Mouse (Mus musculus) G1E (cell line): Measurements from ENCODE around the gene Iqcn.

Experiments used
- CTCF ChIP-seq: IDR thresholded peaks from 2 replicates; pipeline ENCODE4 v1.5.1; 2012; ENCODE audit warnings: low read depth, low read length, inconsistent platforms, mixed read lengths
- GATA2 ChIP-seq: IDR thresholded peaks from 2 replicates; pipeline ENCODE4 v1.6.1; 2012; ENCODE audit warnings: low read depth, low read length, inconsistent platforms, borderline replicate concordance
- TAL1 ChIP-seq: conservative IDR thresholded peaks from 2 replicates; pipeline ENCODE4 v1.6.1; 2012; ENCODE audit warnings: low read depth, low read length, inconsistent platforms, mixed read lengths

DNA sequence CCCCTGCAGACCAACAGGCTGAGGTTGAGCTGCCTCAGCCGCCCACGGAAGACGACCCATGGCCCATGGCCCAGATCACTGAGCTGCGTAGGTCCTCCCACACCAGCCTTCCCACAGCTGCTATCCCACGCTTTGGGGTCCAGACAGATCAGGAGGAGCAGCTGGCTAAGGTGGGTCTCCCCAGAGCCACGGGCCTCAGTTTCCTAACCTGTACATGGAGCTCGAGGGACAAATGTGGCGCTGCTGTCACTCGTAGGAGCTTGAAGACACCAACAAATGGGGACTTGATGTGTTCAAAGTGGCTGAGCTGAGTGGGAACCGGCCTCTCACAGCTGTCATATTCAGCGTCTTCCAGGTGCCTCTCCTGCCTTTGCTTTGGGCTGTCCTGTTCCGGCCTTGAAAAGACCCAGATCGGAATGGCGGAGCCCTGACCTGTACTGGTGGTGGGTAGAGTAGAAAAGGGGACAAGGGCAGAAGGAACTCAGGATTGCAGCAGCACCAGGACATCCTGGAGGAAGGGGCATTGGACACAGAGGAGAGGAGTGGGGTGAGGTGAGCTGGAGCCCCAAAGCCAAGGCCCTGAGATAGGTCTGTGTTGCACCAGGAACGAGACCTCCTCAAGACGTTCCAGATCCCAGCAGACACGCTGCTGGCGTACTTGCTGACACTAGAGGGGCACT, 44.1 kb downstream of the Iqcn start:
- TF ChIP-seq CTCF (no peak), TAL1 (no peak), GATA2 (no peak)
